ENCODE assay signal across 10 mouse cellular contexts in the genomic region with DNA sequence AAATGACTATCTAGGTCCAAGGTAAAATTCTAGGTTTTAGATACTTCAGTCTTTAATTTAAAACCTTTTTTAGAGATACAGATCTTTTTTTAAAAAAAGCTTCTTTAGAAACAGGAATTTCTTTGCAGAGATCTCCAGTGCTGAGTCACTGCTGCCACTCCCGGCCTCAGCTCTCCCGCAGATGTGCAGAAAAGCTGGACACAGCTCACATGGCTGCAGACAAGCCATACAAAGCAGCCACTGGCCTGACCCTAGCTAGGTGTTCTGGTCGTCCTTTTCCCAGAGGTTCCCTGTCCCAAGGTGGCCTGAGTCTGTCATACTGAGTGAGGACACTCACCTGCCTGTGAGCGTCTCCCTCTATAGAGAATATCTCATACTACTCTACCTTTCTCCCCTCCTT.
"Had no signal": no experiment of that assay in that cellular context is flagged by ENCODE, and none has a peak within 500 bp of the region (broad histone marks: within the 10 kb centered on the region; RNA-seq: fewer than 3 reads in every experiment).

No protein-coding gene starts in this region.

- H3K9me3 ChIP-seq: limb, embryonic 15.5 days; midbrain, embryonic 13.5 days; neural tube, embryonic 15.5 days had no signal

- H3K4me2 ChIP-seq: limb, embryonic 15.5 days; midbrain, embryonic 13.5 days; neural tube, embryonic 15.5 days had no signal

- H3K4me1 ChIP-seq: limb, embryonic 15.5 days; neural tube, embryonic 15.5 days had no signal

- H3K9ac ChIP-seq: limb, embryonic 15.5 days; liver, embryonic 14.5 days; midbrain, embryonic 13.5 days; neural tube, embryonic 15.5 days had no signal

- DNase-seq: kidney, postnatal 14 days; lung, adult 18-20 months; right cerebral cortex, adult 18-20 months; right cerebral cortex, postnatal 25 days; thymus, postnatal 36 days had no signal

- H3K27me3 ChIP-seq: limb, embryonic 15.5 days; midbrain, embryonic 13.5 days; neural tube, embryonic 15.5 days had no signal

- H3K27ac ChIP-seq: limb, embryonic 15.5 days; liver, embryonic 14.5 days; midbrain, embryonic 13.5 days; neural tube, embryonic 15.5 days had no signal

- ATAC-seq: midbrain, embryonic 13.5 days had no signal

- H3K4me3 ChIP-seq: limb, embryonic 15.5 days; midbrain, embryonic 13.5 days; myocyte; neural tube, embryonic 15.5 days had no signal
